Mouse (Mus musculus) heart, embryonic 12.5 days (tissue): Measurements from ENCODE around the gene Wdfy2. TPM values are rescaled to one million over a fixed set of nuclear protein-coding genes. Genes with fewer than 3 reads are reported as not detected.

Experiments used
- ATAC-seq: fragments of 200-750 bp; cut with Nextera tagmentation; 2 replicates; pipeline ENCODE4 v1.8.0; 2017; ENCODE audit warnings: moderate TSS enrichment, moderate library complexity; ENCODE audit not compliant: insufficient number of reproducible peaks, low FRiP score
- H3K27ac ChIP-seq: fragments of 300-500 bp; sonication (generic); 2 replicates; pipeline ENCODE4 v1.5.1; 2016; ENCODE audit warnings: mild to moderate bottlenecking, moderate library complexity; ENCODE audit not compliant: poor library complexity, severe bottlenecking
- H3K27me3 ChIP-seq: fragments of 300-500 bp; sonication (generic); replicated peaks from 2 replicates; pipeline ENCODE4 v1.6.1; 2016; ENCODE audit warnings: mild to moderate bottlenecking, moderate library complexity
- H3K36me3 ChIP-seq: fragments of 300-500 bp; sonication (generic); 2 replicates; pipeline ENCODE4 v1.6.1; 2016; ENCODE audit warnings: mild to moderate bottlenecking, moderate library complexity
- H3K4me1 ChIP-seq: fragments of 300-500 bp; sonication (generic); replicated peaks from 2 replicates; pipeline ENCODE4 v1.6.1; 2016; ENCODE audit warnings: mild to moderate bottlenecking
- H3K4me2 ChIP-seq: fragments of 300-500 bp; sonication (generic); 2 replicates; pipeline ENCODE4 v1.6.1; 2016; ENCODE audit warnings: mild to moderate bottlenecking, moderate library complexity
- H3K4me3 ChIP-seq: fragments of 300-500 bp; sonication (generic); 2 replicates; pipeline ENCODE4 v1.5.1; 2016; ENCODE audit warnings: mild to moderate bottlenecking
- H3K9ac ChIP-seq: fragments of 300-500 bp; sonication (generic); 2 replicates; pipeline ENCODE4 v1.6.1; 2016; ENCODE audit warnings: mild to moderate bottlenecking, moderate library complexity
- H3K9me3 ChIP-seq: fragments of 300-500 bp; sonication (generic); replicated peaks from 2 replicates; pipeline ENCODE4 v1.6.1; 2016; ENCODE audit warnings: mild to moderate bottlenecking, moderate library complexity
- WGBS: fragments of 180-500 bp; shearing (Covaris S2); methylation state at CpG from one replicate; pipeline ENCODE4 v1.1.7; 2016; 5-methylcytosine and 5-hydroxymethylcytosine counted together
- polyA plus RNA-seq: library from polyadenylated mRNA; unstranded; fragments of >200 nt; fragmentation: Nextera tagmentation; extraction: Ambion mirVana; gene quantifications from 2 replicates; pipeline ENCODE4 v1.2.1, GENCODE M21; 2016

The Wdfy2 gene
- polyA plus RNA-seq, 1 experiment from 2014 or later: 8.9 TPM

DNA sequence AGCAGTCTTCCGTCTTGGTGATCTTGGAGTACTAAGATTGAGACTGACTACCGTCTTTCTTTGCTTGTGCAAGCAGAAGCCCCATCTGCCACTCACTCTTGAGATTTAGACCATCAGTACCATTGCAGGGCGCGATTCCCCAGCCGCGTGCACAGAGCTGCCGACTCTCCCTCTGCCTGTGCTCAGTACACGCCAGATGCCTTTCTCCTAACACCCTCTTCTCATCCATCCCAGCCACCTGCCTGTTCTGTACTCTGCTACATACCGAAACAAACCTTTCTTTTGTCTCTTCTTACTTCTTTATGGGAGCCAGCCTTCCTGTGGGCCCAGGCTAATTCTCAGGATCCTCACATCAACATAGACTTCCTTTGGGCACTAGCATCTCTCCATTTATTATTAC, 97.9 kb downstream of the Wdfy2 start:
- no peak overlapping the region for H3K4me3 ChIP-seq
- no peaks in the 10 kb centered on the region for H3K4me1 ChIP-seq
- H3K9ac ChIP-seq: no peak overlapping the region
- no peak overlapping the region for H3K4me2 ChIP-seq
- peaks cover 40% of the 10 kb centered on the region for H3K36me3 ChIP-seq
- ATAC-seq: no peak
- no peaks in the 10 kb centered on the region for H3K27me3 ChIP-seq
- H3K9me3 ChIP-seq: peaks cover 4% of the 10 kb centered on the region; the same call in 1 of the 2 replicates
- no peak overlapping the region for H3K27ac ChIP-seq
- whole genome bisulfite sequencing: 75% methylated on average over 9 of the region's 9 CpGs

DNA sequence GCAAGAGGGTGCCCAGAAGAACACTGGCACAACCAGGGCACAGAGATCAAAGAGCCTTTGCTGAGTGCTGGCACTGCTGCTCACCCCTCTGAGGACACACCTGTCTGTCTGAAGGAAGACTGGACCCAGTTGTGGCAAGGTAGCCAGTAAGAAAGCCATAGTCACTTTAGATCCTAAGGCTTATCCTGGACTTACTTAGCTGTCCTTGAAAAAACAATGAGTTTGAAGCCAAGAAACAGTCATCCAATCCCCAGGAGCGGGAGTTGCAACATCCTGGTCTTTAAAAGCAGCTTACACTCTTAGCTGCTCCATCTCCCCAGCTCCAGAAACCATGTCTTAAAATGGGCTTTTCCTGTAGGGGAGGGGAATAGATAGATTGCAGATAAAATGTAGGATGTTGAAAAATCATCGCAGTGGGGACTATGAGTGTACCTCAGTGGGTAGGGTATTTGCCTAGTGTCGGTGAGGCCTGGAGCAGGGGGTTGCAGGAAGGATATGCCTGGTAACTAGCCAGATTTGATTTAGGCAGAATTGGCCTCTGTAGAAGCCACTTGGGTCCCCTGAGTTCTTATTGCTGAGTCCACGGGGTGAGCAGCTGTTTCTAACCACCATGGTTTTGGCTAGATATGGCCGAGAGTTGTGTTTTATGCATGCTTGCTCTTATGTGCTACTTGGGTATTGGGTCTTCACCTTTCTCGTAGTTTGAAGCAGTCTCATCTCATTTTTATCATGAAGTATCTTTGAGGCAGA, 99.3 kb downstream of the Wdfy2 start:
- Histone ChIP-seq H3K9me3 (peaks cover 4% of the 10 kb centered on the region; the same call in 1 of the 2 replicates), H3K9ac (no peak overlapping the region), H3K27ac (no peak overlapping the region), H3K27me3 (no peaks in the 10 kb centered on the region), H3K4me1 (peaks cover 4% of the 10 kb centered on the region; the same call in 1 of the 2 replicates), H3K36me3 (peaks cover 35% of the 10 kb centered on the region), H3K4me3 (no peak overlapping the region), H3K4me2 (no peak overlapping the region)
- WGBS: 78% methylated on average over 6 of the region's 6 CpGs
- no peak for ATAC-seq

DNA sequence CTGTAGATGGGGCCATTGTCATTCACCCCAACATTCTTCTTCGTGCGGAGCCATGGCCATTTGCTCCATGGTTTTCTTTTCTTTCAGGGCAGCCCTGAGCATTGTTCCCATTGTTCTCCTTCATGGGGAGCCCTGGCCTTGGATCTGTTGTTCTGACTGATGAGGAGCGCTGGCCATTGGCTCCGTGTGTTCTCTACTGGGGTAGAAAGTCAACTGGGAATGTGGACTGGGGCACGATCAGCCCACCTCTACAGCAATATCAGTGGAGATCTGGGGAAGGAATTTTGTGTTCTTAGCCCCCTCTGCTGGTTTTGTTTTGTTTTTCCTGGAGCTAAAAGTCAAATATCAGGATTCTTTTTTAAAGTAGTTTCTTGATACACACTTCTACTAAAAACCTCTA, 100.2 kb downstream of the Wdfy2 start:
- Histone ChIP-seq H3K4me2 (no peak overlapping the region), H3K4me1 (peaks cover 4% of the 10 kb centered on the region; the same call in 1 of the 2 replicates), H3K9me3 (peaks cover 4% of the 10 kb centered on the region; the same call in 1 of the 2 replicates), H3K9ac (no peak overlapping the region), H3K27me3 (no peaks in the 10 kb centered on the region), H3K4me3 (no peak overlapping the region), H3K36me3 (peaks cover 36% of the 10 kb centered on the region), H3K27ac (no peak overlapping the region)
- no peak for ATAC-seq
- WGBS: 74% methylated on average over 5 of the region's 5 CpGs

DNA sequence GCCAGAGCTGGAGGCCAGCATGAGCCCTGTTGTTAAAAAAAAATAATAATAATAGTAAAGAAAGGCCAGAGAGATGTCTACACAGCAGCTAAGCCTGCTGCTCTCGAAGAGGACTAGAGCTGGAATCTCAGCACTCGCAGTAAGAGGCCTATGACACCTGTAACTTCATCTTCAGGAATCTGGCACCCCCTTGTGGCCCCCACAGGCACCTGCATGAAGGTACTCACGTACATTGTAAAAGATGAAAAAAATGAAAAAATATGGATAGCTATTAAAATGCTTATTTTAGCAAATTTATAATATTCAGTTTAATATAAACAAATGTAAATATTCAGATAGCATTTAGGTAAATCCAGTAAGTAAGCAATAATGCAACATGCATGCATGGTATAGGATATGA, 102.0 kb downstream of the Wdfy2 start:
- H3K27me3 ChIP-seq: no peaks in the 10 kb centered on the region
- no peak overlapping the region for H3K27ac ChIP-seq
- H3K36me3 ChIP-seq: peaks cover 42% of the 10 kb centered on the region
- H3K9me3 ChIP-seq: peaks cover 4% of the 10 kb centered on the region; the same call in 1 of the 2 replicates
- H3K4me1 ChIP-seq: peaks cover 4% of the 10 kb centered on the region; the same call in 1 of the 2 replicates
- no peak overlapping the region for H3K4me2 ChIP-seq
- ATAC-seq: no peak
- no peak overlapping the region for H3K4me3 ChIP-seq
- no peak overlapping the region for H3K9ac ChIP-seq
- WGBS: 97% methylated on average over 3 of the region's 3 CpGs

DNA sequence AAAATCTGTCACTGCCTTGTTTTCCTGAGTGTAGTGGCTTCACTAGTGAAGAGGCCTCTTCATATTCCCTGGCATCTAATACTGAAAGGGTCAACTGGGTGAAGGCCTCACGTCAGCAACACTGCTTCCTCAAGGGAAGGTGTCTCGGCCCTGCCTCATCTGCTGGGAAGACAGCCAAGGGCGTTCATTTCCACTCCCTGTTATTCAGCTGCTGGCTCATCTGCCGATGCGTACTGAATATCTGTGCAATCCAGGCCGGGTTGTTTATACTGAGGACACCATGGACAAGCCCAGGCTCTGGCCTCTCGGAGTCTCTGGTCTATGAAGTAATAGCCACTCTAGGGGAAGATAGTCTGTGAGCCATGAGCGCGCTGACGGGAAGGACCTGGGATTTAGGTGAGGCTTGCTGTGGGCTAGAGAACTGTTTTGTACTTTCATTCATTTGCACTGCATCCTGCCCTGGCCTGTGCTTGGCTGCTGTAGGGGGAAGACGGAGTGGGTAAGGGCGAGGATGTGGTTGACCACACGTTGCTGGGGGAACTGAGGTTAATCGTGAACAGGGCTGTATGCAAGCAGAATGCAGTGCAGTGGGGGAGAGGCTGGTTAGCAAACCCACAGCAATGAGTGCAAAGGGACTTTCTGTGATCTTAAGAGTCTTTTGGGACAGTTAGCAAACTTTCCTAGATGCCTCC, 103.1 kb downstream of the Wdfy2 start:
- Histone ChIP-seq H3K4me2 (no peak overlapping the region), H3K36me3 (peaks cover 48% of the 10 kb centered on the region), H3K9ac (no peak overlapping the region), H3K27me3 (no peaks in the 10 kb centered on the region), H3K27ac (no peak overlapping the region), H3K4me1 (peaks cover 4% of the 10 kb centered on the region; the same call in 1 of the 2 replicates), H3K9me3 (peaks cover 8% of the 10 kb centered on the region; the same call in 1 of the 2 replicates), H3K4me3 (no peak overlapping the region)
- WGBS: 76% methylated on average over 14 of the region's 14 CpGs
- no peak for ATAC-seq

DNA sequence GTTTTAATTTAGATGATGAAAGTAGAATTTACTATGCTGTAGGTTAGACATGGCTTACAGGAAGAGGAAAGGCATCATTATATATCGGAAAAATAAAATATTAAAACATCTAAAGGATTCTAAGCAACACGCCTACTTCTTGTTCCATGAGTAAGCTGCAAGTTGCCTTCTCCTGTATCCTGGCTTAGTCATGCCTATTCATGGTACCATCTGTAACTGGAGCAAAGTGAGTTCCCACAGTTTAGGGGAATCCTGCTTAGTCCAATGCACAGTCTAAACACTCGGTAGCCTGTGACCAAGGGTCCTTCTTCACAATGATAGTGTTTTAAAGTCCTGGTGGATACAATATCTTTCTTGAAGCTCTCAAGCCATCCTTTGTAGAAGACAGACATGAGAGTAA, 109.3 kb downstream of the Wdfy2 start:
- no peak for ATAC-seq
- 89% methylated on average over 3 of the region's 3 CpGs for WGBS

DNA sequence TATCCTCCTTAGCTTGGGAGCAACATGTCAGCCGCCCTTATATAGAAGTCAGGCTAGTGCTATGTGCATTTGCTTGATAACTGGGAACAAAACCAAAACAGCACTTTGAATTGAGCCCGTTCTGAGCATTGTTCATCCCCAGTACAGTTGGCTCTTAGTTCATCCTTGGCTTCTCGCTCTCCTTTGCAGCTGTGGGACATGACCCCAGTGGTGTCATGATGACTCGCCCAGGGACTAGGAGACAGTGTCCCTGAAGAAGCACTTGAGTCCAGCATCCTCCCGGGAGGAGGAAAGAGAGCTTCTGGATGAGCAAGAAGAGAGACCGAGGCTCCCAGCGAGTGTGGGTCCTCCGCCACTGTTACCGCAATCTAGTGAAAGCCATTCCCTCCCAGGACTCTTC, 118.6 kb downstream of the Wdfy2 start:
- ATAC-seq: no peak

More for the DNA sequence above, 109.3 kb downstream of the Wdfy2 start:
- Histone ChIP-seq H3K27ac (no peak overlapping the region), H3K27me3 (no peaks in the 10 kb centered on the region), H3K9me3 (0 out of 2 replicates have a peak, but pooled peaks cover 4% of the 10 kb centered on the region), H3K4me3 (no peak overlapping the region), H3K4me1 (no peaks in the 10 kb centered on the region), H3K4me2 (no peak overlapping the region), H3K9ac (no peak overlapping the region), H3K36me3 (peaks cover 43% of the 10 kb centered on the region)

DNA sequence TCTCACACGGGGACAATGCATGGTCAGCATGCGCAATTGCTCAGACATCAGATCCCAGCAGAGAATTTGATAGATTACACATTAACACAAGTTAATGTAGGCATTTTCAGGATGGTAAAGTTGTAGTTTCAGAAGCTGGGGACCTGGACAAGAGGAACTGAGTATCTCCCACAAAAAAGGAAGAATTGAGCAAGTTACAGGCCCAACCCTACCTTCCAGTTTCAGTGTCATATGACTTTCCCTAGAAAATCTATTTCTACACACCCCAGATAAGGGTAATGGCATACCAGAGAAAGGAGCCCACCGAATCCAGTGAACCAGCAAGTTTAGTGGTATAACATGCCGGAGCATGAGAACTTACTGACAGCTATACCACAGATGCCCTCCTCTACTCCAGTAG, 126.2 kb downstream of the Wdfy2 start:
- Histone ChIP-seq H3K9ac (no peak overlapping the region), H3K4me1 (peaks cover 22% of the 10 kb centered on the region), H3K4me2 (no peak overlapping the region), H3K9me3 (0 out of 2 replicates have a peak, but pooled peaks cover 3% of the 10 kb centered on the region), H3K36me3 (peaks cover 16% of the 10 kb centered on the region), H3K27ac (no peak overlapping the region), H3K4me3 (no peak overlapping the region), H3K27me3 (no peaks in the 10 kb centered on the region)
- 81% methylated on average over 4 of the region's 4 CpGs for WGBS
- ATAC-seq: no peak

More for the DNA sequence above, 118.6 kb downstream of the Wdfy2 start:
- 0 out of 2 replicates have a peak, but pooled peaks cover 3% of the 10 kb centered on the region for H3K9me3 ChIP-seq
- WGBS: 77% methylated on average over 9 of the region's 9 CpGs
- 0 out of 2 replicates have a peak overlapping the region, but pooled peaks have one; percentile 26 for H3K27ac ChIP-seq
- no peak overlapping the region for H3K4me3 ChIP-seq
- peaks cover 61% of the 10 kb centered on the region for H3K36me3 ChIP-seq
- no peak overlapping the region for H3K4me2 ChIP-seq
- H3K4me1 ChIP-seq: peaks cover 9% of the 10 kb centered on the region
- no peak overlapping the region for H3K9ac ChIP-seq
- no peaks in the 10 kb centered on the region for H3K27me3 ChIP-seq

DNA sequence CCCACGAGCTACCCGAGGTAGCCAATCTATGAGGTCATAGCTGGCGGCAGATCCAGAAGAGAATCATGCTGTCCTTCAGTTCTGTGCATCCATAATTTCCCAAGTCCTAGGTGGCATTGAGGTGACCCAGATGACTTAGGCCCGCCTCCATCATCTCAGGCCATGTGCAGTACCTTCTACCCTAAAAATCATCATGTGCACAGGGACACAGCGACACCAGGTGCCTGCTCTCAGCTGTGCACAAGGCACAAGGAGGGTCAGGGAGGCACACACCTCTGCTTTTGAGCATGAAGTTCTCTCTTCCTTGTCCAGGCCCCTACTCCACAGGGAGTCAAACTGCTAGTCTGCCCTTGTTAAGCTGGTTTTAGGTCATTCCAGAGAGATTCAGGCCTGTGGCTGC, 127.9 kb downstream of the Wdfy2 start:
- H3K9ac ChIP-seq: peak overlapping the region; percentile 54; the same call in 1 of the 2 replicates
- no peaks in the 10 kb centered on the region for H3K9me3 ChIP-seq
- 0 out of 2 replicates have a peak, but pooled peaks have one; percentile 30 for ATAC-seq
- no peaks in the 10 kb centered on the region for H3K27me3 ChIP-seq
- peaks cover 22% of the 10 kb centered on the region for H3K4me1 ChIP-seq
- peak overlapping the region; percentile 73 for H3K4me2 ChIP-seq
- H3K27ac ChIP-seq: peak overlapping the region; percentile 34
- peak overlapping the region; percentile 43; the same call in 1 of the 2 replicates for H3K4me3 ChIP-seq
- WGBS: 76% methylated on average over 5 of the region's 5 CpGs
- H3K36me3 ChIP-seq: 0 out of 2 replicates have a peak, but pooled peaks cover 4% of the 10 kb centered on the region

DNA sequence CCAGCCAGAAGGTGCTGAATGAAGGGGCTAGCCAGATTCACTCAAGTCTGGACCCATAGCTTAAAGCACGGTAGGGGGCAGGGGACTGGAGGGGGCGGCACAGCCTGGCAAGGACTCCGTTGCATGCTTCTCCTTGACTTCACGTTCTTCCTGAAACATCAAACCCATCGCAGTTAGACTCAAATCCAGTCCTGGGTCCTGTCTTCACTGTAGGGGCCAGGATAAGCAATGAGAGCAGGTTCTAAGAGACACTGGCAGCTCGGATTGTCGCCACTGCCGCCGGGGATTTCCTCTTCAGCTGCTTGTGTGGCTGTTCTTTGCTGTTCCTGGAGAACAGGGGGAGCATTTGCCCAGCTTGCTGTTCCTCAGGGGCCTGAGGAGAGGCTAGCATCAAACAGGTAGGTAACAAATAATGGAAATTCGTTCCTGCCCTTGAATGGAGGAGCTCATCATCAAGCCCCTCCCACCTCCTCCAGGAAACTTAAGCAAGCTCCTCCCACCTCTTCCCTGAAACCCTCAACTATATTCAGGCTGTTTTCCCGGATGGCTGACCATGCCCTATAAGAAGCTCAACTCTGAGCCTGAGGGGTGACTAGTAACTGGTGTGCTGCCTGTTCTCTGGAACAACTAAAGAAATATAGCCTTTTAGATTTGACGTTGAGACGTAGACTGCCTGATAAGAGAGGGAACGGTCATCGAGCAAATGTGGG, 128.5 kb downstream of the Wdfy2 start:
- 11% methylated on average over 15 of the region's 15 CpGs for WGBS

More for the DNA sequence above, 128.5 kb downstream of the Wdfy2 start:
- no peaks in the 10 kb centered on the region for H3K27me3 ChIP-seq
- no peaks in the 10 kb centered on the region for H3K9me3 ChIP-seq
- 0 out of 2 replicates have a peak, but pooled peaks cover 4% of the 10 kb centered on the region for H3K36me3 ChIP-seq
- peak overlapping the region; percentile 34 for H3K27ac ChIP-seq
- H3K4me3 ChIP-seq: peak overlapping the region; percentile 43
- ATAC-seq: no peak
- peak overlapping the region; percentile 54 for H3K9ac ChIP-seq
- peak overlapping the region; percentile 73 for H3K4me2 ChIP-seq
- H3K4me1 ChIP-seq: peaks cover 22% of the 10 kb centered on the region
